Comparison of ENCODE assay signal across 13 mouse cellular contexts in the genomic region with DNA sequence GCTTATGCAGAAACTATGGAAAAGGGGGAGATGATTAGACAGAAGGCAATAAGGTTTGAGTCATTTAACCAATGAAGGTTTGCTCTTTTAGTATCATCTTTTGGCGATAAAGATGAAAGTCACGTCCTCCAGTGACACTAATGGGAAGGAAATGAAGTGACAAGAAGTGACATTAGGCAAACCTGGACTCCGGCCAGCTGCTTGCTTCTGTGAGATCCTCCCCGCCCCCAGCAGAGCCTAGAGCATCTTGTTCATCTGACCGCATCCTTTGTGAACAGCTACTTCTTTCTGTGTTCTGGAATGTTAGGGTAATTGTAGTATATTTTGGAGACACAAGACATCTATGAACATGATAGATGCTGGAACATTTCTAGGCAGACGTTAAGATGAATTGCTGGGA.
DNase-seq lines count a peak whose midpoint lies in the region.
"Had no signal": no experiment of that assay in that cellular context is flagged by ENCODE, and none has a peak within 500 bp of the region (broad histone marks: within the 10 kb centered on the region; RNA-seq: fewer than 3 reads in every experiment).

No protein-coding gene starts in this region.

- peak; percentile 49 to 65 for DNase-seq in cerebellum, postnatal 10 days
- no peak for DNase-seq in cerebellum, postnatal 36 days
- DNase-seq in kidney, postnatal 14 days, result peak; percentile 44
- DNase-seq in kidney, adult 9 months, result no peak
- DNase-seq in left cerebral cortex, postnatal 4 days, result peak; percentile 46
- DNase-seq in left cerebral cortex, postnatal 36 days (ENCODE audit: low spot score in 2 of 2), result no peak
- DNase-seq in testis, postnatal 10 days (ENCODE audit: low spot score), result peak; percentile 41
- no peak for DNase-seq in testis, postnatal 14 days (ENCODE audit: low spot score)
- DNase-seq: adrenal gland, postnatal 14 days; cerebellum, adult 2 months; forebrain, postnatal 0 days; gastrocnemius, postnatal 14 days; heart, postnatal 36 days had no signal

- intact Hi-C loops in left cerebral cortex, postnatal 4 days (cut with DNase I), result no loop called here
- intact Hi-C loops in left cerebral cortex, postnatal 36 days (cut with DNase I), result no loop called here

Comparison
In these comparisons a context has a peak if more than half of its experiments do, and no peak if none do; other contexts are left out.
1. DNase-seq: peak in cerebellum, postnatal 10 days (2 of 2), kidney, postnatal 14 days (single experiment), left cerebral cortex, postnatal 4 days (single experiment) and testis, postnatal 10 days (single experiment); none in cerebellum, postnatal 36 days (0 of 2), kidney, adult 9 months (single experiment), left cerebral cortex, postnatal 36 days (0 of 2) and testis, postnatal 14 days (single experiment).